Mouse (Mus musculus): ENCODE measurements around the gene Furin.

Furin gene

DNA sequence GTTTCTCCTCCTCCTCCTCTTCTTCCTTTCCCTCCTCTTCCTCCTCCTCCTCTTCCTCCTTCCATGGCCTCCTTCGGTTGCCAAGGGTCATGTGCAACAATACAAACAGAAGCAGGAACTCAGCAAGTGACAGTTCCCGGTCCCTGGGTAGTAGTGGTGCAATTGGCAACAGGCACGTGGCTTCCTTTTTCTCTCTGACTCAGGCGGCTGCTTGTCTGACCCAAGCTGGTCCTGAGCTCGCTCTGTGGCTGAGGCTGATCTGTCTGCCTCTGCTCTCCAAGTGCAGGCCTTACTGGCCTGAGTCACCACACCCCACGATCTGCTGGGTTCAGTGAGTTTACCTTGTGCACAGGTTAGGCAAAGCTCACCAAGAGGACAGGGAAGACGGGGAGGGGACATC is 21.1 kb upstream of the Furin start:
- no peak for DNase-seq

DNA sequence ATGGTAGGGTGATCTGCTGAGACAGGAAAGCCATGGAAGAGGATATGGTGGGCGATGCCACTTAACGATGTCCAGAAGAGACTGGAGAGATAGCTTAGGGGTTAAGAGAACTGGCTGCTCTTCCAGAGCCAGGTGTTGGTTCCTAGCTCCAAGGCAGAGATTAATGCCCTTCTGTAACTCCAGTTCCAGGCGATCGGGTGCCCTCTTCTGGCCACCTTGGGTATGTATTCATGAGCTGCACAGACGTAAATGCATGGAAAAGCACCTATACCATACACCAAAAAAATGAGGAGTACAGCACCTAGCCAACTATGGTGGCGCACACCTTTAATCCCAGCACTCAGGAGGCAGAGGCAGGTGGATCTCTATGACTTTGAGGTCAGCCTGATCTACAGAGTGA is 19.5 kb upstream of the Furin start:
- no peak for DNase-seq

DNA sequence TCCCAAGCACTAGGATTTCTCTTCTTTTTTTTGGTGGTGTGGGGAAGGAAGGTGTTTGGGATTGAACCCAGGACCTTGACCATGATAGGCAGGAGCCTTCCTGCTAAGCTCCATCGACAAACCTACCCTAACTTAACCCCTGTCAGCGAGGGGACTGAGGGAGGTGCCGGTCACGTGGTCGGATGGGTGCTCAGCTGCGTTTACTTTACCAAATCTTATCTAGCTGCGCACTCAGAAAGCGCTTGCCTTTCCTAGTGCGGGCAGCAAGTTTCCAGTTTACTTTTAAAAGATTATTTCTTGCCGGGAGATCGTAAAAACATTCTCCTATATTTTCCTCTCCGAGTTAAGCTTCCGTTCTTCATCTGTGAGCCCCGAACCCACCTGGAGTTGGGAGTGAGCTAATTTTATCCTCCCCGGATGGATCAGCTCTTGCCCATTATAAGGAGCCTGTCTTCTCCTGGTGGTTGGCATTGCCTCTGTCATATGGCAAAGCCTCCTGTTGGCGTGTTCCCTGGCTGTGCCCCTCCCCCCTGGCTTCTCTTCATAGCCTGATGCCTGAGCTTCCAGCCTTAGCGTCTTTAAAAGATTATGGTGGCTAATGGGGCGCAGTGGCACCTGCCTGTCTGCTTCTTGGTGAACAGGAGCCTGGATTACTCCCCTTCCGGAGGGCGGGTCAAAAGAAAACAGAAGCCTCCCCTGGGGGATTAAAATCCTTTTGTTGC is 17.7 kb upstream of the Furin start:
- DNase-seq, result peak; percentile 44

DNA sequence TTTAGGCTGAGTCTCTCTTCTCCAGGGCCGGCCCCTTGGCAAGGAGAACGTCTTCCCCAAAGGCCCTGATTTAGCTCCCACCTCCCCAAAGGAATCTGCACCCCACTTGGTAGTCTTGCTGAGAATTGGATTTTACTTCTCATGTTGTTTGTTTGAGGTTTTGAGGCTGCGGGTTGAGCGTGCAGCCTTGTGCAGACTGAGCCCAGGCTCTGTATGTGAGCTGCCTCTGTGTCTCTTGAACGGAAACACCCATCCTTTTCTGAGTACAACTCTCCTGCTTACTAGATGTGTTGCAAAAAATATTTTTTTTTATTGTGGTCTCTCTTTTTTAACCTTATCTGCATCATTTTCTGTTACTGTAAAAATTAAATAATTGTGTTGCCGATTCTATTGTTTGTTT is 16.3 kb upstream of the Furin start:
- DNase-seq, result no peak

DNA sequence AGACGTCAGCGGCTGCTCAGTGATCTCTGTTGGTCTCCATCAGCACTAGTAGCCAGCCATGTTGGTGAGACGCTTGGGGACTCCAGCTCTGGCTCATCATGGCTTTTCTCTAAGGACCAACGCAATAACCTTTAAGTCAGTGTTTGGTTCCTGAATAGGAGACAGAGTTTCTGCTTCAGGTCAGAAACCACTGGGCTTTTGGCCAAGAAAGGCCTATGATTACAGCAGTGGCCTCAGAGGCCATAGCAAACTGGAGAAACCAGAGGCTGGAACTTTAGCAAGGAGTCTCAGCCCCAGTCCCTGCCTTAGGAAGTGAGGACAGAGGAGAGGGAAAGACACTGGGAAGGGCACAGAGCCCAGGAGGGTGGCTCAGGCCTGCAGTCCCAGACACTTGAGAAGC is 15.3 kb upstream of the Furin start:
- DNase-seq, result no peak

DNA sequence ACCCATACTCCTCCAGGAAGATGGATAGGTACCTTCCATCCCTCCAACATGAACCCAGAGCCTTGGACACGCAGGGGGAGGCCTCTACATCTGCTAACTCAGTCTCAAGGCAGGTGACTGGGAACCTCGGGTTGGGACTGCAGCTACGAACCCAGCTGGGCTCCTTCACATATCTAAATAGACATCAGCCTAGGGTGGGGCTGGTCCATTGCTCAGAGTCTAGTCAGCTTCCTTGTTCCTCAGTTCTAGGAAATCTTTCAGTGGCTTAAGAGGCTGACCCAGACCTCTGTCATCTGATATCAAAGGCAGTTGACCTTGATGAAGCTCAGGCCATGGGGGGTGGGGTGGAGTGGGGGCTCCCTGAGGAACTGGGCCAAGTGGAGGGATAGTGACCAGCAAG is 14.0 kb upstream of the Furin start:
- no peak for DNase-seq

DNA sequence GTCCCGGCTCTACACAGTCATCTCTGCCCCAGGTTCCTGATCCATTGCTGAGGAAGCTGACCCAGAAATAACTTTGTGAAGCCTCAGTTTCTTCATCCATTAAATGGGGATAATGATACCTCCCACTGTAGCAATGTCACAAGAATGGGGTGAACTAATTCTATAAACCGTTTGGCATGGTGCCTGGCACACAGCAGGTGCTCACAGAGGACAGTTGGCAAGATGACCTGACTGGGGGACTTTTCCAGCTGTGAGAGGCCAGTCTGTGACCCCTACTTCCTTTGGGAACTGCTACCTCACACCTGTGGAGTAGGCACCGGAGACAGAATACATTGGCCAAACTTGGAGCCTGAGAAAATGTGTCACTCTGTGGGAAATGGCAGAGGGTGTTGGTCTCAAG is 12.8 kb upstream of the Furin start:
- no peak for DNase-seq

DNA sequence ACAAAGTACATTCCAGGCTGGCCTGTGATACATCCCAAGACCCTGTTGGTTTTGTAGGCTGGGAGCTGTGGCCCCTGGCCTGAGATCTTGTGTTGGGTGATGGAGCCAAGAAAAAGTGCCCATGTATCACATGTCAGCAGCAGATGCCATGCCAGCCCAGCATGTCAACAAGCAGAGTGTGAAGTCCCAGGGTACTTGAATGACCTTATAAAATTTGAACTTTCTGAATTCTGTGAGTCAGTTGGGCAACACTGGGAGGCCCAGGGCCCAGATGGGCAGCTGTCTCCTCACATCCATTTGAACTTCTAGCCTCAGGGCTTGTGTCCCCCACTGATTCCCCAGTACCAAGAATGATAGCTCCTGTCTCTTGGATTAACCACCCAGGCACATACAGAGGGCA is 12.4 kb upstream of the Furin start:
- no peak for DNase-seq

DNA sequence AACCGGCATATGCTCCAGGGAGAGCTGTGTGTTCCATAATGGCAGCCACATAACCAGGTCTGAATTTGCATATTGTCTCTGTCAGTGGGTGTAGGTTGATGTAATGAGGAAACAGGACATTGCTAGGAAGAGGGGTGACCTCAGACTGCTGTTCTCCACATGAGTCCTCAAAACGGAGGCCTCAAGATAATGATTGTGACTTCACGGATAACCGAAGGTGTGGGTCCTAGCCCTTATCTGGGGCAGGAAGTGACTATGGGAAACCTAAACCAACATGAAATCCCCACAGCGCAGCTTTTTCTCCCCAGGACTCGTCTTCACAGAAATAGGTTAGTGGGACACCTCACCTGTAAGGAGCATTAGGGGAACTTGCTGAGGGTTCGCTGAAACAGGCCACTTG is 11.7 kb upstream of the Furin start:
- DNase-seq, result no peak

DNA sequence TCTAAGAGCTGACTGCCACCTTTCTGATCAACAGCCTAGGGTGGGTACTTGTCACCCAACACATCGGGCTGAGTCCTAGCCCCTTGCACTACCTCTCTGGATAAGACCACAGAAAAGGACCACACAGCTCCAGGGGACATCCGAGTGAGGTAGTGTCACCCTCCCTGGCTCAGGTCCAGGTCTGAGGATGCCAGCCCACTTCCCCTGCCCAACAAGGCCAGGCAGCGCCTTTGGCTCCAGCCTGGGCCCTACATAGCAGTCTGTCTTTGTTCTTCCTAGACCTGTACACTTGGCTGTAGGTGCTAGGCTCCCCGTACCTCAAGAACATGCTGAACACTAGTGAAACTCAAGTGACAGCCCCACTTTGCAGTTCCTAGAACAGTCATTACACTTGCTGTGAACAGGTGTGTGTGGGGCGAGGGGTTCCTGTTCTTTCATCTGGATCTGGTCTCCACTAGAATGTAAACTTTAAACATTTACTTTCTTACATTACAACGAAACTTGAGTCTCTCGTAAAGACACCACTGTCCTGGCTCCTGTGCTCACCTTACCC is 9.1 kb upstream of the Furin start:
- DNase-seq, result no peak

DNA sequence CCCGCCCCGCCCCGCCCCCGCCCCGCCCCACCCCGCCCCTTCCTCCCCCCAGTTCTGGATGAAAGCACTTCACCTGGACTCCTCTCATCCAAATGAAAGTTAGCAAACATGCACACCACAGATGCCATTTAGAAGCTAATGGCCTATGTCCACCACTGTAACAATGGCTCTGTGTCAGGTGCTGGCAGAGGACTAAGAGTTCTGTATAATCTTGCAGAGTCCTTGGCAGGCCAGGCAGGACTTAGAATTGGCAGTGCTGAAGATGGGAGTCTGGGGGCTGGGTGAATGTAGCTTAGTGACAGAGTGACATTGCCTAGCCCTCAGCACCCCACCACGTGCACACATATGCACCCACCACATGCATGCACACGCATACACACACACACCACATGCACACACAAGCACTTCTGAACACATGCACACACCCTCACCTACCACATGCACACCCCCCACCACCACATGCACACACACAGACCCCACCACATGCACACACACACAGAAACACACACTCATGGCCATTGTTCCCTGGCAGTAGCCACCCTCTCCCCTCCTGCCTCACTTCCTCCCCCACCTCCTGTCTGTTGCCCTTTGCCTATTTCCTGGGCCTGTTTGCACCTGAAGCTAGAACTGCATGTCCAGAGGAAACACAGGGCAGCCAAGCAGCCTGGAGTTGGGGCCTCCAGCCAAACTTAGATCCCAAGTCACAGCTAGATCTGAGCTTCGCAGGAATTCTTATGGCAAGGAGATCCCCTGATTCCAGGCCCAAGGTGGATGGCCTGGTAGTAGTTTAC is 8.5 kb upstream of the Furin start:
- DNase-seq, result no peak

DNA sequence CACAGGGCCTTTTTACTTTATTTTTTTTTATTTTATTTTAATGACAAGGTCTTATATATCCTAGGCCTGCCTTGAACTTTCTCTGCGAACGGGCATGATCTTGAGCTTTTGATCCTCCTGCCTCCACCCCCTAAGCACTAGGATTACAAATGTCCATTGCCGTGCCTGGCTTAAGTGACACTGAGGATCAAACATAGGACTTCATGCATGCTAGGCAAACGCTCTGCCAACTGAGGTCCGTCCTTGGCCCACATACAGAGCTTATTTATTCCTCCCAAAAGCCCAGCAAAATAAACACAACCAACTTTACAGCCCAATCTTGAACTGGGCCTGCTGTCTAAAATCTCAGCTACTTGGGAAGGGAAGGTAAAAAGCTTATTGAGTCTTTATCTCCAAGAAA is 7.5 kb upstream of the Furin start:
- no peak for DNase-seq

DNA sequence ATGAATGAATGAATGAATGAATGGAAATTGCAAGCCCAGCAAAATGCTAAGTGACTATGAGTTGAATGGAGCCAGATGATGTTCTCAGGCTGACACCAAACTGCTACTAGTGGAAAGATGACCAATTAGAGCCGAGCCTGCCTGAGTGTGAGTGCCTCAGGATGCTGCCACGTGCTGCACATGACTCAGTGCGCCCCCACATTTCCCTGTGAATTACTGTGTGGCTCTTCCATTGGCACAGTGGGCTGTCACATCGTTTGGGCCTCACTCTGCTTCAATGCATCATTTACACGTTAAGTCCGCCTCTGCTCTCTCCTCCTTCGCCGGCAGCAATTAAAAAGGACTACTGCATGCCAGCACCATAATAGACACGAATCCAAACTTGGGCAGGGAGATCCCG is 7.0 kb upstream of the Furin start:
- DNase-seq, result peak; percentile 71

DNA sequence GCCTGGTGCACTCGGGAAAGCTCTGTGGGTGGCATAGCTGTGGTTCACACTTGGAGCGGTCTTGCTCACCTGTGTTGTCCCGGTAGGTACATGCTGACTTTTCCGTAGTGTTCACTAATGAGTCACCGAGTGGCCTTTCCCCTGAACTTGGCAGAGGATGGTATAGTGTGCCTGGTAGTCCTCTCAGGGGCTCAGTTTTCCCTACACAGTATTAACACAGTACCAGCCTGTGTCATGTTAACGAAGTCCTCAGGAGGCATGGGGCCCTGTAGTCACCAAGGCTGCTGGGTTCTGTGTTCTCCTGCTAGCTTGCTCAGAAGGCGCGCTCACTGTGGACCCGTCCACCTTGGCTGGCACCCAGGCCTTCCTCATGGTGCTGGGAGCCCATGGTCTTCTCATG is 5.1 kb upstream of the Furin start:
- DNase-seq, result no peak

DNA sequence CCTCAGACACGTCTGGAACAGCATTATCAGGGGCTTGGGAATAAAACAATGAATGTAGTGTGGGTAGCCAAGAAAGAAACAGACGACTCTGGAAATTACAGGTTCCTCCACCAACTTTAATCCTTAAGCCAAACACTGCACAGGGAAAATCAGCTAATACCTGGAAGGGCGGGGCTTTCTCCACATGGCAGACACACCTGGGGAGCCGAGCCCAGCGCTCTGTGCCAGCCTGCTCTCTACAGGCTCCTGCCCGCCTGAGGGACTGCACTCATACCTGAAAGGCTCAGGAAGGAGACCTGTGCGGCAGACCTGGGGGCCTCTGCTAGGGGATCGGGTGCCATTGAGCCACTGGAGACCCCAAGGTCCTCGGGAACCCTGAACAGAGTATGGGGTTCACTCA is 2.5 kb upstream of the Furin start:
- no peak for DNase-seq

DNA sequence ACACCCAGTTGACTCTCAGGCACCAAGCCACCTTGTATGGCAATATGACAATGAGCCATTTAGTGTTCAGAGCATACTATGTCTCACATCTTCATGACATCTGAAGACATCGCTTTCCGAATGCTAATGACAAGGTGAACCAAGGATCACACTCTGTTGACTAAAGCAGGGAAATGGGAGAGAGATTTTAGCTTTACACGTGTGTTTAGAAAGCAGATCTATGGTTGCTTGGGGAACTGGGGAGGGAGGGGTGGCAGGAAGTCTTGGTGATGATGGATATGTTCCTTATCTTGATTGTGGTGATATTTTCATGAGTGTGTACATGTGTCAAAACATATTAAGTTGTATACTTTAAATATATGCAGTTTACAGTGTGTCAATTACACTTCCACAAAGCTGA is 950 bp upstream of the Furin start:
- no peak for DNase-seq

DNA sequence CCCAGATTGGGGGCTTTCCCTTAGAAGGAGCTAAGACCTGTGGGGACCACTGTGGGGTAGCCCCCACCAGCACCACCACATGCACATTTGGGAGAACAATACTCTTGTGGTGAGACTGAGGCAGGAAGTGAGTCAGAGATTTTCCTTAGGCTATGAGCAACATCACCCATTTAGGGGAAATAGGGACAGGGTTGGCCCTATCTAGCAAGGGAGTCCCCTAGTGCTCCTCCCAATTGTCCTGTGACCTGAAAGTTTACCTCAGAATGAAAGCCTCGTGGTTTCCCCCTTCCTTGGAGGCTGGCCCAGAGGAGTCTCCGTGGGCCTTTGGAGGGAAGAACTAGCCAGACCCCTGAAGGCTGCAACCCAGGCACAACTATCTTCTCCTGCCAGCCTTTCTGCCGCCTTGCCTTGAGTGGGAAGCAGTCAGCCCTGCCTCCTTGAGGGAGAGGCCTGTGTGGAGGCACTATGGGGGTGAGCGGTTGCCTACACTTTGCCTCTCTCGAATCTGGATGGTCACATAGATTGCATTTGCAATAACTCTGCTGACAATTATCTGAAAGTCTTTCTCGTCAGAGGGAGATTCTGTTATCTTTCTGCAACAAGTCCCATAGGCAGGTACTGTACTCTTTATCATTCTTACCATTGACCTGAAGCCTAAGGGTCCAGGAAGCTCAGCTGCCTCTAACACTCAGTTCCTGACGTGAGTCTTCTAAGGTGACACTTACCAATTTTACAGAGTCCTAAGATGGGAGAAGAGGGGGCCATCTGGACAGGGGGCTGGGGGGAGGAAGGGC is 938 bp downstream of the Furin start:
- no peak for DNase-seq

DNA sequence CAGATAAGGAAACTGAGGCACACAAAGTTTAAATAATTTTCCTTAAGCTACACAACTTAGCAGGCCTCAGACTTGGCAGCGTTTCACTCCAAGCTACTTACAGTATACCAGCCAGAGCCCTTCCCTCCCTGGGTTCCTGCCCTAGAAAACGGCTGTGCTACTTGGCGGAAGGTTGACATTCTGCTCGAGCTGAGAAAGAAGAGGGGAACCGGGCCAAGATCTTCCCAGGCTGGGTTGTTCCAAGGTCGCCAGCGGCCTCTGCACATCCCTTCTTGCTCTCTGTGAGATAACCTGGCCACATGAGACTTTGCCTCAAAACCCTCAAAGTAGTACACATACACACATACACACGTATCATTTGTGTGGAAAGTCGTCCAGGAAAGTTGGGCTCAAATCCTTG is 1.7 kb downstream of the Furin start:
- DNase-seq, result peak; percentile 48

DNA sequence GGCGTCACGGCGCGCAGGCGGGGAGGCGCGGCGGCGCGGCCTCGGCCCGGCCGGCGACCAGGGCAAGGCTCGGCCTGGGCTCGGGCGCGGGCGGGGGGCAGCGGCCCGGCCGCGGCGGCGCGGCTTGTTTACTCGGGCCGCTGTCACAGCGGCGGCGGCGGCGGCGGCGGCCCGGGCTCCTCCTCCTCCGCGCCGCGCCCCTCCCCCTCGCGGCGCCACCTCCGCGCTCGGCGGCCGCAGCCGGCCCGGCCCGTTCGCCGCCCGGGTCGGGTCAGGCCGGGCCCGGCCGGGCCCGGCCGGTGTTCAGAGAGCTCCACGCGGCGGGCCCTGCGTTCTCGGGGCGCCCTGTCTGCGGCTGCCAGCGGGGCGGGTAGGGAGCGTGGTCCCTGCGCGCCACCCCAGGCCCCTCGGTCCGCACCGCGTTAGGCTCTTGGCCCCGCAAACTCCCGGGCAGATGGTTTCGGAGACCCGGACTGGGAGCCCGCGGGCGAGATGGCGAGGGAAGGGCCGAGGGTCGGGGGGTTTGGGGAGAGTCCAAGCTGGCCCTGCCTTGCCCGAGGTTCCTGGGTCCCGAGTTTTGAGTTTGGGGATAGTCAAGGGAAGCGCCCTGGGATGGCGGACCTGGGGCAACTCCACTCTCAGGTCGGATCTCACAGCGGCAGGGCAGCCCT is 2.5 kb downstream of the Furin start:
- peak; percentile 64 for DNase-seq

DNA sequence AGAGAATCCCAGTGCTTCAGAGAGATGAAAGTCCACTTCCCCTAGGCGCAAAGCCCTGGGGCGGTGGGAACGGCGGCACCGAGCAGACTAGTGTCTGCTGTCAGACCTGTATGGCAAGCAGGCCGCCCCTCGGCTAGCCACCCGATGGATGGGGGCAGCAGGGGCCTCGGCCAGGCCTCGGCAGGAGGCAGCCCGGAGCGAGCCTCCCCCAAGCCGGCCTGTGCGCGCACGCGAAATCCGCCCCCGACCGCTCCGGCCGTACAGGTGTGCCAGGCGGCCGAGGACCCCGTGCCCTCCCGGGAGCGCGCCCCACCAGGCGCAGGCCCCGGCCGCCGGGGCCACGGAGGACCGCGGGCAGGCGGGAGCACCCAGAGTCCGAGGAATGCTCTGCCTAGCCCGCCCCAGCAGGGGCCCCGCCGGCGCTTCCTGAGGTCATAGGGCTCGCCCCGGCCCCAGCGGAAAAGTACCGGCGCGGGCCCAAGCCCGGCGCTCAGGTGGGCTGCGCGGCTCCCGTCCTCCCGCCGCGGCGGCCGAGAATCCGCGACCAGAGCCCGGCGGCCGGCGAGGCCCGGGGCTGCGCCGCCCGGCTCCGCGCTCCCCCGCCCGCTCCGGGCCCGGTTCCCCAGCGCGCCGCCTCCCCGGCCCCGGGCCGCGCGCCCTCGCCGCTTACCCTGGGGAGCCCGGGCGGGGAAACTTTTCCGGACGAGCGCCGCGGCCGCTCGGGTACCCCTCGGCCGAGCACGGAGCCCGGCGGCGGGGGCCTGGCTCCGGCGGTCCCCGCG is 3.2 kb downstream of the Furin start:
- no peak for DNase-seq

DNA sequence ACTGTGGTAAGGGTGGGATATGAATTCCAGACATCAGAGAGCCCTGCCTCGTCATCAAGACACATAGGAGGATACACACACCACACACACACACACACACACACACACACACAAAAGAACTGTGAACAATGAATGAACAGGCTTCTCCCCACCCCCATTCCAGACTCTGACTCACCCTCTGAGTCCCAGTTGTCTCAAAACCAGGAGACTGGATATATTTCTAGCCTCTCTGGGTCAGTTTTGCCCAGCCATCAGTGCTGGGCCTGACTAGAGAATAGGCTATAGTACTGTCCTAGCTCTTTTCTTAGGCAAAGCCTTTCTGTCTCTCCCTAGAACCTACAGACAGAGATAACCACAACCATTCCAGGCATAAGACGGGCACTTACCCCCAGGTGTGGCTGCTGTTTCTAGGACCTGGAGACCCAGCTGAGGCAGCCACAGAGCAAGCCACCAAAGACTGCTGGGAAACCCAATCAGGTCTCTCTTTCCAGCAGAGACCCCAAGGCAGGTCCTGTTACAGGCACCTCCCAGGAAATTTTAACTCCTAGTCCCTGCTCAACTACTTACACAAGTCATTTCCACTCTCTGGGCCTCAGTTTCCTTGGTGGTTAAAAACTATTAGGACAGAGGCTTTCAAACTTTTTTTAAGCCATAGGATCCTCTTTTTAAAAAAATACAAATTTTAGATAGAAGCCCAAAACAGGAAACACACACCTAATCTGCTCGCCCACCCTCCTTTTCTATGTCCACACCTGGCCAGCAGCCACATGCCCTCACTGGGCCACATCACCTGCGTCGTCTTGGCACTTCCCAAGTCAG is 4.0 kb downstream of the Furin start:
- DNase-seq, result no peak
